Mouse (Mus musculus) cortical plate, adult 2 months (tissue): ENCODE measurements around the gene Rhbg.

ENCODE experiments used
- CTCF ChIP-seq: fragments of 200-500 bp; IDR thresholded peaks from 2 replicates; pipeline ENCODE4 v1.5.1; 2011; ENCODE audit warnings: mild to moderate bottlenecking, control low read depth, low read length; ENCODE audit not compliant: insufficient read depth; ENCODE audit errors: extremely low read depth
- POLR2A ChIP-seq: fragments of 200-500 bp; IDR thresholded peaks from 2 replicates; pipeline ENCODE4 v1.6.1; 2011; ENCODE audit warnings: mild to moderate bottlenecking, low read length, control low read depth; ENCODE audit not compliant: insufficient read depth; ENCODE audit errors: extremely low read depth

- TF ChIP-seq CTCF (no peak), POLR2A (peak; percentile 97)
These were observed 40.1 kb downstream of the Rhbg start for GRCm38 (mm10) chr3:88214197-88214938.
